Mouse (Mus musculus) heart, postnatal 36 days (tissue): ENCODE data around the gene Cadm3. TPM values are rescaled to one million over a fixed set of nuclear protein-coding genes. Genes with fewer than 3 reads are reported as not detected.
A peak's percentile ranks its signal among the peaks of the same experiment; 100 is the strongest.

Experiments used
- DNase-seq, 2 experiments: peaks; one replicate each; pipeline ENCODE4 v3.0.0; 2021 to 2022
- intact Hi-C: fragments of 180-260 bp; cut with DNase I; formaldehyde crosslinking; loops from one replicate; pipeline ENCODE4 v1.15.1; 2025
- total RNA-seq, 2 experiments: library from RNA; stranded (reverse); gene quantifications; 2 replicates each; pipeline ENCODE4 v1.2.3; 2021

Cadm3 gene
- total RNA-seq, 2 experiments from 2014 or later = 1.9 to 2.5 TPM

GRCm38 (mm10) chr1:173359590-173360290 is 7.8 kb downstream of the Cadm3 start:
- DNase-seq = no peak
- intact Hi-C loops = no loop called here

GRCm38 (mm10) chr1:173357799-173358198 is 9.7 kb downstream of the Cadm3 start:
- intact Hi-C loops = no loop called here
- DNase-seq = no peak

GRCm38 (mm10) chr1:173356699-173357098 is 10.8 kb downstream of the Cadm3 start:
- no peak for DNase-seq
- intact Hi-C loops = no loop called here

GRCm38 (mm10) chr1:173355107-173355846 is 12.2 kb downstream of the Cadm3 start:
- intact Hi-C loops = no loop called here
- no peak for DNase-seq

GRCm38 (mm10) chr1:173350372-173350957 is 17.0 kb downstream of the Cadm3 start, which contains the start of gene Aim2:
Gene Aim2 (plus strand): TSS chr1:173350879.
- no peak for DNase-seq

GRCm38 (mm10) chr1:173349946-173350345 is 17.5 kb downstream of the Cadm3 start:
- intact Hi-C loops = no loop called here
- peak; percentile 12 to 37 for DNase-seq

More at GRCm38 (mm10) chr1:173350372-173350957, 17.0 kb downstream of the Cadm3 start, which contains the start of gene Aim2:
- intact Hi-C loops = no loop called here

GRCm38 (mm10) chr1:173349192-173349591 is 18.3 kb downstream of the Cadm3 start:
- no peak for DNase-seq
- intact Hi-C loops = no loop called here

- no peak for DNase-seq
- intact Hi-C loops = no loop called here
These were observed 19.0 kb downstream of the Cadm3 start for GRCm38 (mm10) chr1:173348527-173348926.

- intact Hi-C loops = no loop called here
These were observed 22.4 kb downstream of the Cadm3 start for GRCm38 (mm10) chr1:173345112-173345511.

GRCm38 (mm10) chr1:173343934-173344333 is 23.6 kb downstream of the Cadm3 start:
- DNase-seq = no peak
- intact Hi-C loops = no loop called here

More at GRCm38 (mm10) chr1:173345112-173345511, 22.4 kb downstream of the Cadm3 start:
- DNase-seq = no peak

GRCm38 (mm10) chr1:173342425-173342824 is 25.1 kb downstream of the Cadm3 start:
- intact Hi-C loops = no loop called here
- no peak for DNase-seq

- intact Hi-C loops = loop anchor here (1.0 to 2.0 kb wide), 2 partner anchors 37 to 59 kb away; no protein-coding TSS in a partner anchor
- DNase-seq = peak; percentile 37 to 66
These were observed 28.0 kb downstream of the Cadm3 start for GRCm38 (mm10) chr1:173339543-173339942.

GRCm38 (mm10) chr1:173337008-173337407 is 30.5 kb downstream of the Cadm3 start:
- intact Hi-C loops = no loop called here
- DNase-seq = no peak

- DNase-seq = no peak
- intact Hi-C loops = no loop called here
These were observed 31.6 kb downstream of the Cadm3 start for GRCm38 (mm10) chr1:173335903-173336302.

GRCm38 (mm10) chr1:173333312-173334253 is 33.9 kb downstream of the Cadm3 start, which contains the start of gene Ackr1:
Gene Ackr1 (minus strand): TSS chr1:173333750.
- DNase-seq = no peak
- intact Hi-C loops = no loop called here

GRCm38 (mm10) chr1:173332418-173332817 is 35.1 kb downstream of the Cadm3 start:
- intact Hi-C loops = no loop called here
- DNase-seq = no peak

GRCm38 (mm10) chr1:173329743-173330142 is 37.8 kb downstream of the Cadm3 start:
- intact Hi-C loops = no loop called here
- no peak for DNase-seq

- intact Hi-C loops = no loop called here
- DNase-seq = no peak
These were observed 38.3 kb downstream of the Cadm3 start for GRCm38 (mm10) chr1:173329185-173329584.

GRCm38 (mm10) chr1:173328446-173328845 is 39.0 kb downstream of the Cadm3 start:
- intact Hi-C loops = no loop called here

GRCm38 (mm10) chr1:173326552-173326951 is 40.9 kb downstream of the Cadm3 start:
- no peak for DNase-seq
- intact Hi-C loops = no loop called here

More at GRCm38 (mm10) chr1:173328446-173328845, 39.0 kb downstream of the Cadm3 start:
- no peak for DNase-seq
